Mouse (Mus musculus) intestine, embryonic 14.5 days (tissue): ENCODE results near the gene Epb41l4b. TPM values are rescaled to one million over a fixed set of nuclear protein-coding genes. Genes with fewer than 3 reads are reported as not detected.

Source experiments
- ATAC-seq: fragments of 200-750 bp; cut with Nextera tagmentation; replicated peaks from 2 replicates; pipeline ENCODE4 v1.8.0; 2017; ENCODE audit warnings: low read depth, moderate number of reproducible peaks, moderate TSS enrichment, moderate library complexity; ENCODE audit not compliant: low FRiP score, low TSS enrichment
- DNase-seq: peaks from one replicate; pipeline ENCODE4 v3.0.0-alpha.2; 2018; ENCODE audit warnings: low spot score
- H3K27ac ChIP-seq: fragments of 300-500 bp; sonication (generic); 2 replicates; pipeline ENCODE4 v1.5.1; 2014; ENCODE audit warnings: low read depth, mild to moderate bottlenecking, control low read depth
- H3K27me3 ChIP-seq: fragments of 300-500 bp; sonication (generic); replicated peaks from 2 replicates; pipeline ENCODE4 v1.6.1; 2014; ENCODE audit warnings: low read length, control low read depth; ENCODE audit not compliant: control insufficient read depth, insufficient read depth
- H3K36me3 ChIP-seq: fragments of 300-500 bp; sonication (generic); 2 replicates; pipeline ENCODE4 v1.6.1; 2014; ENCODE audit warnings: low read length, control low read depth; ENCODE audit not compliant: control insufficient read depth, insufficient read depth
- H3K4me1 ChIP-seq: fragments of 300-500 bp; sonication (generic); replicated peaks from 2 replicates; pipeline ENCODE4 v1.6.1; 2014; ENCODE audit warnings: low read length, control low read depth, mixed read lengths; ENCODE audit not compliant: control insufficient read depth, insufficient read depth
- H3K4me2 ChIP-seq: fragments of 300-500 bp; sonication (generic); 2 replicates; pipeline ENCODE4 v1.6.1; 2014; ENCODE audit warnings: low read length
- H3K4me3 ChIP-seq: fragments of 300-500 bp; sonication (generic); 2 replicates; pipeline ENCODE4 v1.5.1; 2014; ENCODE audit warnings: low read depth, low read length, control low read depth, mixed read lengths
- H3K9ac ChIP-seq: fragments of 300-500 bp; sonication (generic); 2 replicates; pipeline ENCODE4 v1.6.1; 2014; ENCODE audit warnings: mild to moderate bottlenecking, low read length
- H3K9me3 ChIP-seq: fragments of 300-500 bp; sonication (generic); 2 replicates; pipeline ENCODE4 v1.6.1; 2016; ENCODE audit warnings: low read length, control low read depth; ENCODE audit not compliant: control insufficient read depth
- WGBS: fragments of 180-500 bp; shearing (Covaris S2); extraction: QIAGEN DNeasy Blood & Tissue Kit; methylation state at CpG from one replicate; pipeline ENCODE4 v1.1.7; 2014; 5-methylcytosine and 5-hydroxymethylcytosine counted together
- polyA plus RNA-seq: library from polyadenylated mRNA; unstranded; fragments of >200 nt; fragmentation: Nextera tagmentation; extraction: Ambion mirVana; gene quantifications from 2 replicates; pipeline ENCODE4 v1.2.1, GENCODE M21; 2014

Gene Epb41l4b
- polyA plus RNA-seq, 1 experiment from 2014 or later, result 19.6 TPM

DNA sequence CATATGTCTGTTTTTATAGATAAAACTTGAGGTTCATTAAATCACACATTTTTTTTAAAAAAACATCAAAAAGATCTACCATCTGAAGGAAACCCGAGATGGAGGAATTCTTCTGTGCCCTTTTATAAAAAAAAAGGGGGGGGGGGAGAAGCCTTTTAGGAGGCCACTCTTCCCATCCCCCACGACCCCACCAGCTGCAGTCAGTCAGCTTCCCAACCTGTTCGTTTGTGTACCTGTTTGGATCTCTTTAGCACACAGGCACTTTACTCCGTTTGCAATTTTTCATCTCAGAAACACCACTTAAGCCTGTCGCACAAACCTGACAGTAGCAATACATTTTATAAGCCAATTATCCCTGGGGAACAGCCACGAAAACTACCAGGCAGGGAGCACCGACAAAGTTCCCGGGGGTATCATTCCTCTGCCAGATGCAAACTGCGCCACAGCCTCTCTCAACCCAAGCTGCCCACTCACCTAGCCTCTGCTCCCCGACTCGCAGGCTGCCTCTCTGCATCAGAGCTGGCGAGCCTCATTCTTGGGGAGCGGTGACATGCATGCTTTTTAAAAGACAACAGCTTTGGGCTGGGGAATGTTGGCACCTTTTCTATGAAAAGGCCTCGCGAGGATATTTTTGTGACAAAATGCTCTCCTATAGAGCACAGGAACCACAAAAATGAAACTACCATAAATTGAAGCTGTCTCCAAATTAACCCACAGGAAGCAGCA, 2.1 kb downstream of the Epb41l4b start:
- H3K9ac ChIP-seq, result no peak overlapping the region
- H3K27ac ChIP-seq, result no peak overlapping the region
- no peak for DNase-seq
- WGBS, result 20% methylated on average over 15 of the region's 15 CpGs
- H3K27me3 ChIP-seq, result peaks cover 45% of the 10 kb centered on the region
- peak overlapping the region; percentile 77 for H3K4me2 ChIP-seq
- no peaks in the 10 kb centered on the region for H3K36me3 ChIP-seq
- H3K4me3 ChIP-seq, result peak overlapping the region; percentile 55
- no peak for ATAC-seq
- no peaks in the 10 kb centered on the region for H3K9me3 ChIP-seq
- H3K4me1 ChIP-seq, result peaks cover 9% of the 10 kb centered on the region

DNA sequence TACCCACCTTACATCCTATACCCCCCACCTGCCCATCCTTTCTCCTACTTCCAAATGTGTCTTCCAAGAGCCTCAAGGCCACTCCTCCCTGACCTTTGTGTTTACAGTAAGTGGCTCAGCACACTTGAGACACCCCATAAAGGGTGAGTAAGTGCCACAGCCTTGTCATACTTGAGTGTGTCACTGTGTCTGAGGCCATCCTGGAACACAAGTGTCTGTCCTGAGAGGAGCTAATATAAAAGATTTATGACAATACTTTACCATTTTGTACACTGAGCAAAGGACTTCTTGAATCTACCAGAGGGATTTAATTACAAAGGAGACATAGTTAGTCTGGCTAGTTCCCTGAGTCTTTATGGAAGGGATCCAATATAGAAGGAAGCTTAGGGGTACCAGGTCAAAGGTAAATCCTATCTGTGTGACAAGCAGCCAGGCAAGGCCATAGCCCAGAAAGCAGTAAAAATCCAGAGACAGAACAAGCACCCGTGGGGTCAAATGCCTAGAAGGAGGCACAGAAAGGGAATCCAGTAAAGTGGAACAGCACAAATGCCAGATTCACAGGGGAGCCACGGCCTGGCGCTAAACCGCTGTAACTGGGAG, 2.9 kb downstream of the Epb41l4b start:
- Histone ChIP-seq H3K4me3 (no peak overlapping the region), H3K4me1 (peaks cover 9% of the 10 kb centered on the region), H3K36me3 (no peaks in the 10 kb centered on the region), H3K27ac (no peak overlapping the region), H3K9me3 (no peaks in the 10 kb centered on the region), H3K27me3 (peaks cover 45% of the 10 kb centered on the region), H3K9ac (no peak overlapping the region), H3K4me2 (peak overlapping the region; percentile 77; the same call in 1 of the 2 replicates)
- WGBS, result 27% methylated on average over 4 of the region's 4 CpGs
- ATAC-seq, result no peak
- DNase-seq, result no peak

DNA sequence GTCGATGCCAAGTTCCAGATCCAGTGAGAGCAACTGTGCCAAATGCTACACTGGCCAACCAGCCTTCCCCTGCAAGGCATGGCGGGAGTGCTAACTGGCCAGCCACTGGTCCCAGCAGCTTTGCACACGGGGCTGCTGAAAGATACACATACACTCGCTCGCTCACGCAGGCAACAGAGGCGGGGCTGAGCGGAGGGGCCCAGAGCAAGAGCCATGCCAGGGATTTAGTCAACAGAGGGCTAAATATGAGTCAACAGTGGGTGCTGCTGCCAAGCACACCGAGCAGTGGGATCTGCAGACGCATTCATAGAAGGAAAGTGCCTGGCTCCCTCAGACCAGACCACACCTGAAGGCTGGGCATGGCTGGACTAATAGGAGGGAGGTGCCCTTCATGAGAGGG, 3.8 kb downstream of the Epb41l4b start:
- Histone ChIP-seq H3K4me2 (no peak overlapping the region; the same call in 1 of the 2 replicates), H3K4me1 (peaks cover 9% of the 10 kb centered on the region), H3K27ac (no peak overlapping the region), H3K9ac (no peak overlapping the region), H3K9me3 (no peaks in the 10 kb centered on the region), H3K4me3 (no peak overlapping the region), H3K27me3 (peaks cover 44% of the 10 kb centered on the region), H3K36me3 (no peaks in the 10 kb centered on the region)
- 54% methylated on average over 10 of the region's 10 CpGs for WGBS
- DNase-seq (no peak), ATAC-seq (no peak)

DNA sequence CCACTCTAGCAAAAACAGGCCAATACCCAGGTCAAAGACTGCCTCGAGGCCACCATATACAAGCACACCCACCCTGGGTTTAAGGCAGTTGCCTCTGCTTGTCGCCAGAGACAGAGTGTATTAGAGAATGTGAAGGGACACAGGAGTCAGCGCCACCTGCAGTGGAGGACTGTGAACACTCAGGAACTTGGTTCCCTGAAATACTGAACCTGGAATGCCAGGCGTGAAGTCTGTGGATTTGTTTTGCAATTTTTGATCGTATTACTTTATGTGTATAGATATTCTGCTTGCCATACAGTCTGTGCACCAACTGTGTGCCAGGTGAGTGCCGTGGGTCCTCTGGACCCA, 5.2 kb downstream of the Epb41l4b start:
- H3K4me1 ChIP-seq, result peaks cover 9% of the 10 kb centered on the region
- no peaks in the 10 kb centered on the region for H3K36me3 ChIP-seq
- DNase-seq (no peak), ATAC-seq (no peak)
- WGBS, result 74% methylated on average over 6 of the region's 6 CpGs
- H3K9me3 ChIP-seq, result no peaks in the 10 kb centered on the region
- H3K27me3 ChIP-seq, result peaks cover 40% of the 10 kb centered on the region
- H3K9ac ChIP-seq, result no peak overlapping the region
- no peak overlapping the region for H3K4me3 ChIP-seq
- no peak overlapping the region for H3K27ac ChIP-seq
- no peak overlapping the region for H3K4me2 ChIP-seq

DNA sequence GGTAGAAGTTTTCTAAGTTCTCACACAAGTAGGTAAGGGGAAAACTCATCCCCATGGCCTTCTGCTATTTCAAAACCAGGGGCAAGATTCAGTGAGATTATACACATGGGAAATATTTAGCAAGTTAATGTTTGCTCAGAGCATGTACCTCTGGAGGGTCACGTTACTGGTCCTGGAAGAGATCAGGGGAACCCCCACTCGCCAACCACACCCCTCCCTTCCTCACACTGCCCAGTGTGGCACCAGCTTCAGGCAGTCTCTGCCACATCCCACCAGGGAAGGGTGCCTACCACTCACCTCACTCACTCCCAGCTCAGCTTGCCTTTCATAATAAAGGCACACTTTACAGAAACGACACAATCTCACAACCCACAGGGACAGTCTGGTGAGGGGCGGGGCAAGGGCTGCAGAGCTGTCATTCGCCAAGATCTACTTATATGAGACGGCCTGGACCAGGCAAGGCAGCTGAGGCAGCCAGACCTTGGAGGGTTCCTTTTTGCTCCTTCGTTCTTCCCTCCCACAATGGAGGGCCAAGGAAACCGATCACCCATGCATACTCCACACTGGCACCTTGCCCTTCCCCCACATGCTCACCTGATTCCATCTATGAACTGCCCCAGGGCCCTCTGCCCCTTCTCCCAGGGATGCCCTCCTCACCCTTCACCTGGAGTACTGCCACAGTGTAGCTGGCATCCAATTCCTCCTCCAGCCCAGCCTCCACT, 5.7 kb downstream of the Epb41l4b start:
- no peak overlapping the region for H3K27ac ChIP-seq
- H3K4me1 ChIP-seq, result peaks cover 7% of the 10 kb centered on the region
- H3K4me2 ChIP-seq, result no peak overlapping the region

DNA sequence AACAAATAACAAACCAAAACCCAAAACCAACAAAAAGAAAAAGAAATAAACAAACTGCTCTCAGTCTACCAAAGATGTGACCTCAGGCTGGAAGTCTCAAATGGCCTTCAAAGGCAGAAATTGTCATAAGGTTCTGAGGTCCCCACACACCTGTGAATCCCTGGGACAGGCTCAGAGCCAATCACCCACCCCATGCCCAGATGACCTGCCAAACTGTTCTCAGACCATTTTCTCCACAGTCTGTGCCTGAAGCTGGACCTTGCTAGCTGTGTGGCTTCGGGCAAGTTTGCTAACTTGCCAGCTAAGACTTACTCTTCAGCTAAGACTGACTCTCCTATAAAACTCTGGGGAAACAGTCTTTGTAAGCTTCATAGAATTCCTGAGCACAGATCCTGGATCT, 7.8 kb downstream of the Epb41l4b start:
- ATAC-seq (no peak), DNase-seq (no peak)
- Histone ChIP-seq H3K4me1 (no peaks in the 10 kb centered on the region), H3K4me3 (no peak overlapping the region), H3K9me3 (no peaks in the 10 kb centered on the region), H3K36me3 (no peaks in the 10 kb centered on the region), H3K27ac (no peak overlapping the region), H3K9ac (no peak overlapping the region), H3K4me2 (no peak overlapping the region), H3K27me3 (peaks cover 15% of the 10 kb centered on the region; the same call in 1 of the 2 replicates)
- 62% methylated on average over 1 of the region's 1 CpGs for WGBS

More for the DNA sequence above, 5.7 kb downstream of the Epb41l4b start:
- WGBS, result 58% methylated on average over 8 of the region's 8 CpGs
- H3K36me3 ChIP-seq, result no peaks in the 10 kb centered on the region
- H3K27me3 ChIP-seq, result peaks cover 36% of the 10 kb centered on the region
- DNase-seq, result no peak
- H3K4me3 ChIP-seq, result no peak overlapping the region
- H3K9ac ChIP-seq, result no peak overlapping the region
- H3K9me3 ChIP-seq, result no peaks in the 10 kb centered on the region
- ATAC-seq, result no peak

DNA sequence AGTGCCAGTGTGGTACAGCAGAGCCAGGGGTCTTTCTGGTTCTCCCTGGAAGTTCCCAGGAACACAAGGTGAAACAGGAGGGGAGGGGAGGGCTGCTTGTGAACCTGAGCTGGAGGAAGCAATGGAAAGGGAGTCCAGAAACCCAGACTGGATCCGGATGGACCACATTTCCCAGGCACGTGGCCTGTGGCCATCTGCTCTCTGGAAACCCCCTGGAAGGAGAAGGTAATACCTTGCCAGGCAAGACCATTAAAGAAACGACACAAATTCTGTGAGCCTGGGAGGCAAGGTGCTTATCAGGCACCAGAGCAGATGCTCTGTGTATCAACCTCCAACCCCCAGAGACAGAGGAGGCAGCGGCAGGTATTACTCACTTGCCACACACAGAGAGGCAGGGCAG, 8.7 kb downstream of the Epb41l4b start:
- Histone ChIP-seq H3K4me3 (no peak overlapping the region), H3K27me3 (peaks cover 7% of the 10 kb centered on the region; the same call in 1 of the 2 replicates), H3K36me3 (no peaks in the 10 kb centered on the region), H3K4me2 (no peak overlapping the region), H3K27ac (no peak overlapping the region), H3K9me3 (no peaks in the 10 kb centered on the region), H3K9ac (no peak overlapping the region), H3K4me1 (no peaks in the 10 kb centered on the region)
- WGBS, result 44% methylated on average over 4 of the region's 4 CpGs
- ATAC-seq (no peak), DNase-seq (no peak)

DNA sequence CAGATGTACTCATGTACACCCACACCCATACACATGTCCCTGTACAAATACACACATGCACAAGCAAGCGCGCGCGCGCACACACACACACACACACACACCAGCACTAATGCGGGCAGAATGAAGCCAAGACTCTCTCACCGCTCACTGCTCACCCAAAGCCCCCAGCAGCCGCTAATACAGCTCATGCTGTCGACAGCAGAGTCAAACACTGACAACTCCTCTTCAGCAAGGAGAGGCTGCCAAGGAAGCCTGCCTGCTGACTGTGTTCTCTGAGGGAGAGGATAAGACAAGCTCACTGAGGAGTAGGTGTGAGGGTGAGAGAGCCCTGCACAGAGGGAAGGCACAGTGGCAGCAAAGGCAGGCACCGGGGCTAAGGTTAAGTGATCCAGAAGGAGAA, 11.4 kb downstream of the Epb41l4b start:
- DNase-seq, result no peak
- 80% methylated on average over 10 of the region's 10 CpGs for WGBS

More for the DNA sequence above, 11.4 kb downstream of the Epb41l4b start:
- no peak for ATAC-seq
- H3K4me3 ChIP-seq, result no peak overlapping the region
- H3K27me3 ChIP-seq, result no peaks in the 10 kb centered on the region
- H3K27ac ChIP-seq, result no peak overlapping the region
- no peak overlapping the region for H3K9ac ChIP-seq
- no peak overlapping the region for H3K4me2 ChIP-seq
- no peaks in the 10 kb centered on the region; the same call in 1 of the 2 replicates for H3K4me1 ChIP-seq
- no peaks in the 10 kb centered on the region for H3K9me3 ChIP-seq
- H3K36me3 ChIP-seq, result no peaks in the 10 kb centered on the region
